Mouse (Mus musculus) spleen, adult 2 months (tissue): ENCODE measurements around the gene Smg1.

ENCODE experiments used
- CTCF ChIP-seq: fragments of 200-500 bp; IDR thresholded peaks from 2 replicates; pipeline ENCODE4 v1.5.1; 2011; ENCODE audit warnings: mild to moderate bottlenecking, inconsistent platforms; ENCODE audit not compliant: insufficient read depth, insufficient read length, insufficient replicate concordance; ENCODE audit errors: extremely low read depth
- POLR2A ChIP-seq: fragments of 200-500 bp; IDR thresholded peaks from 2 replicates; pipeline ENCODE4 v1.6.1; 2011; ENCODE audit warnings: low read depth, low read length, inconsistent platforms

DNA sequence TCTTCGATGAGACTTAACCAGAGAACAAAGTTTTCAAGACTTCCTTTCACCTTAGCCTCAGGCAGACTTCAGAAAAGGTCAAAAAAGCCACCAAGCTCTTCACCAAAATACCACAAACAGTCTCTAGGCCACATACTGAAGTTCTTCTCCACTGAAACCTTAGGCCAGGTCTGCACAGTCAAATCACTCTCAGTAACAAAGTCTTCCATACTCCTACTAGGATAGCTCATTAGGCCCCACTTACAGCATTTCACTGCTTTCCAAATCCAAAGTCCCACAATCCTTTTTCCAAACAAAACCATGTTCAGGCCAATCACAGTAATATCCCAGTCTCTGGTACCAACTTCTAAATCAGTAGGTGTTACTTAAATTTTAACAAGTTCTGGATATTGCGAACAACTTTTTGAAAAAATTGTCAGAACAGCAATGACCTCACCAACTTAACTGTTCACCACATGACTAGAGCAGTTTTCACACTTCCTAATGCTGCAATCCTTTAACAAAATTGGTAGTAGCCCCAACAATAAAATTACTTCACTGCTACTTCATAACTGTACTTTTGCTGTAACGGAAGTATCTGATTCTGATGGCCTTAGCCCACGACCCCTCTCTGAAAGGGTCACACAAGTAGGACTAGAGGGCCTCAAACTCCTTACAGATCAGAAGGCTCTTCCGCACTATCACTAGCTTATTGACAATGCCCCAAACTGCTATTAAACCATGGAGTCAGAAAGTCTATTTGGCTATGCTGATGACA, 129.8 kb downstream of the Smg1 start:
- TF ChIP-seq CTCF (no peak), POLR2A (no peak)
